Mouse (Mus musculus): ENCODE data around the gene Zmynd11.

The Zmynd11 gene

GRCm38 (mm10) chr13:9713462-9714134 is 51.5 kb downstream of the Zmynd11 start:
- DNase-seq (ENCODE audit: extremely low spot score, low spot score), result no peak

DNA sequence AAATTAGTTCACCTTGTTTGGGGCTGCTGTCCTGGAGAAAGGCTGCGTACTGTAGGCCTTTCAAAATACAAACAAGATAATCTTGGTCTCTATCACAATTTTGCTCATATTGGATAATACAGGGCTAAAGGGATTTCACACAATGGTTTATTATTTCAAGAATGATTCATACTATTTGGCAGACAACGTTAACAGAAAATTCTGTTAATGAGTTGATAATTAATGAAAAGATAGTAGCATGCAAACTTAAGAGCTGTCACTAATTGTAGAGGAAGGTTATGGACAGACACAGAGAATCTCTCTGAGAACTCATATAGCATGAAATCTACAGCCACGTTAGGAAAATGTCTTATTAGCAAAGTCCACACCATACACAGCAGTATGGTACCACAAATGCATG is 52.2 kb downstream of the Zmynd11 start:
- DNase-seq (ENCODE audit: extremely low spot score, low spot score), result no peak

DNA sequence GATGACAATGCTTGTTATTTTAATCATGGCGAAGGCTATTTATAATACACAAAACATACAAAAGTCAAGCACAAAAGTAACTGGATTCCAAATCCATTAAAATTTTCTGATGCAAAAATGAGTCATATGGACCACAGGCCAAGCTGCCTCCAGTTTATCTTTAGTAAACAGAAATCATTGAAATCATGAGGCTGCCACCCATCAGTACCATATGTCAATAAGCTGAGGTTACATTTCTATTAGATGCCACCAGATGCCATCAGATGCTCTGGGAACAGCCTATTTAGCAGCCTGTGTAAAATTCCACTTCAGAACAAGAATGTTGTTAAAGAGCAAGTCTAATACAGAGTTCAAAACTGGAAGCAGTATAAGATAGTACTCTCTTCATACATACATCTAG is 52.7 kb downstream of the Zmynd11 start:
- no peak for DNase-seq (ENCODE audit: extremely low spot score, low spot score)

- no peak for DNase-seq (ENCODE audit: extremely low spot score, low spot score)
Observed at GRCm38 (mm10) chr13:9708433-9709240, 56.5 kb downstream of the Zmynd11 start.

- no peak for DNase-seq (ENCODE audit: extremely low spot score, low spot score)
Observed at GRCm38 (mm10) chr13:9706720-9707119, 58.4 kb downstream of the Zmynd11 start.

DNA sequence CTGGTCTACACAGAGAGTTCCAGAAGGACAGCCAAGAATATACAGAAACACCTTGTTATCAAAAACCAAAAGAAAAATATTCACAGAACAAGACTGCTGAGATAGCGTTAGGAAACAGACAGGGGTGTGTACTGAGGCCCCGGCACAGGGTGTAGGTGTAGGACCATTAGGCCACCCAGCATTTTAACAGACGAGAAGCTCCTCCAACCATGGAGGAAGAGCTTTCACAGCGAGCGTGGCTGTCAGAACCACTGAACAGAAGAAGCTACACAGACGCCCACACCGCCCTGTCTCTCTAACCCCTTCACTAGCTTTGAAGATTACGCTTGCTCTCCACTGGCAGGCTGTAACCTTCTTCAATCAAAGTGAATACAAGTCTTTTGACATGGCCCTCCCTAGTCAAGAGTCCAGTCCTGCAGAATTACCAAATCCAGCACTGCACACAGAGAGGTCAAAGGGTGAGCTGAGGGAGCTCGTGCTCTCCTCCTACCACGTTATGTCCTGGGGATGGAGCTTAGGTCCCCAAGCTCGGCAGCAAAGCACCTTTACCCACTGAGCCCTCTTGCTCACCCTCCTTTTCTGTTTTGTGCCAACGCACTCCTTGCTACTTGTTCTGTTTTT is 62.4 kb downstream of the Zmynd11 start:
- DNase-seq (ENCODE audit: extremely low spot score, low spot score), result no peak

GRCm38 (mm10) chr13:9697340-9697739 is 67.8 kb downstream of the Zmynd11 start:
- no peak for DNase-seq (ENCODE audit: extremely low spot score, low spot score)

DNA sequence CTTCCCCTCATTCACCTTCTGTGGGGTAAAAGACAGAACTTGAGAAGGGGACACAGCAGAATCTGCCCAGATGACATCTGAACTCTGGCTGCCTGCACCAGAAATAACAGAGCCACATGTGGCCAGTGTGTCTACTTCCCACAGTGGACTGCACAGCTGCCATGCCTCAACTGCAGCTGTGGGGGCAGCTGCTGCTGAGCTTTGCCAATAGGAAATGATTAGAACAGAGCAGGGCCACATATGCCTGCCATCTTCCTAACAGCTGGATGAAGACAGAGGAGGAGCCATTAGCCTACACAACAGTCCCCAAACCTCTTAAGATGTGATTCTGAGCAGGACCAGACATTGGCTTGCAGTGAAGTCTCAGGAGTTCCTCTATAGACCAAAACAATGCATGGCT is 69.3 kb downstream of the Zmynd11 start:
- DNase-seq (ENCODE audit: extremely low spot score, low spot score), result no peak

DNA sequence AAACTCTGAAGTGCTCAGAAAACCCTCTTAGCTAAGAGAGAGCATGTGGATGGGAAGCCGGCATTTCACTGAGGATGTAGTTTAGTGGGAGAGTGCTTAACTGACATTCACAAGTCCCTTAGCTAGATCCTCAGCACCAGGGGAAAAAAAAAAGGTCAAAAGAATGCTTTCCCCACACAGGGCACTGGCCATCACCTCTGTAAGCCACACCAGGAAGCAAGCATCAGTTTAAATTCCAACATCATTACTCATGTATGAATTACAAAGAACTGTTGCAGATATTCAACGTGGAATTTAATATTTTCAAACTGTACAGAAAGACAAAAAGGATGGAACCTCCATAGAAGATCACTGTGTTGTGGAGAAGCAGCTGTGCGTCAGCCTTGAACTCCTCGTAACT is 69.7 kb downstream of the Zmynd11 start:
- no peak for DNase-seq (ENCODE audit: extremely low spot score, low spot score)

DNA sequence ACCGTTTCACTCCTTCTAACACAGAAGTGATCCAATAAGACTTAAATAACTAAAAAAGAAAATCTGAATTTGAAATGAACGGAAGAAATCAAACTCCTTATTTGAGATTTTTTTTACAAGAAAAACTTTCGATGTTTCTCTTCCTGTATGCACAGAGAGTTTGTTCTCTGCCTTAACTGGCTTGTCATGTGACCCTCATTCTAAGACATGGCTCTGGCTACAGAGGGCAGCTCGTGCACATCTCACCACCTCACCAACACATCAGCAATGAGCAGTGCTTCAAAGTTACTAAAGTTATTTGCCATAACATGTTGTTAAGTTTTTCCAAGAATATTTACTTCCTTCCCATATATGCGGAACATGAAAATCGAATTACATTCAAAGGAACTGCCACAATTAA is 70.5 kb downstream of the Zmynd11 start:
- DNase-seq (ENCODE audit: extremely low spot score, low spot score), result no peak

GRCm38 (mm10) chr13:9692876-9693275 is 72.3 kb downstream of the Zmynd11 start:
- DNase-seq (ENCODE audit: extremely low spot score, low spot score), result no peak

- DNase-seq (ENCODE audit: extremely low spot score, low spot score), result no peak
Observed at GRCm38 (mm10) chr13:9689366-9689765, 75.8 kb downstream of the Zmynd11 start.

- DNase-seq (ENCODE audit: extremely low spot score, low spot score), result no peak
Observed at GRCm38 (mm10) chr13:9686765-9687164, 78.4 kb downstream of the Zmynd11 start.

DNA sequence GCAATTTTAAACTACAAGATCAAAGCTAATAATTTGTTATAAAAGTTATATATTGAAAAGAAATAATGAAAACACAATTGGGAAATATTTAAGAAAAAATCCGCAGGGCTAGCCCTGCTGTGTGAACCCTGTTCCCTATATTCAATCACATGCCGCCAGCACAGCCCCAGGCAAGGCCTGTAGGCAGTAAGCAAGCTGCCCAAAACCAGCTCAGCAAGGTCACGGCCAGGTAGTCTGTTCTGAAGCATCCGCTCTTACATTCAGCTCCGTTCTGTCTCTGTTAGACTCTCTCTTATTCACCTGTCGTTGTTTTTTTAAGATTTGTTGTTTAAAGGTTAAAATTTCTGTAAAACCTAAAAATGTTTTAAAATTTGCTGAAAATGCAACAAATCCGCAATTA is 78.9 kb downstream of the Zmynd11 start:
- no peak for DNase-seq (ENCODE audit: extremely low spot score, low spot score)

DNA sequence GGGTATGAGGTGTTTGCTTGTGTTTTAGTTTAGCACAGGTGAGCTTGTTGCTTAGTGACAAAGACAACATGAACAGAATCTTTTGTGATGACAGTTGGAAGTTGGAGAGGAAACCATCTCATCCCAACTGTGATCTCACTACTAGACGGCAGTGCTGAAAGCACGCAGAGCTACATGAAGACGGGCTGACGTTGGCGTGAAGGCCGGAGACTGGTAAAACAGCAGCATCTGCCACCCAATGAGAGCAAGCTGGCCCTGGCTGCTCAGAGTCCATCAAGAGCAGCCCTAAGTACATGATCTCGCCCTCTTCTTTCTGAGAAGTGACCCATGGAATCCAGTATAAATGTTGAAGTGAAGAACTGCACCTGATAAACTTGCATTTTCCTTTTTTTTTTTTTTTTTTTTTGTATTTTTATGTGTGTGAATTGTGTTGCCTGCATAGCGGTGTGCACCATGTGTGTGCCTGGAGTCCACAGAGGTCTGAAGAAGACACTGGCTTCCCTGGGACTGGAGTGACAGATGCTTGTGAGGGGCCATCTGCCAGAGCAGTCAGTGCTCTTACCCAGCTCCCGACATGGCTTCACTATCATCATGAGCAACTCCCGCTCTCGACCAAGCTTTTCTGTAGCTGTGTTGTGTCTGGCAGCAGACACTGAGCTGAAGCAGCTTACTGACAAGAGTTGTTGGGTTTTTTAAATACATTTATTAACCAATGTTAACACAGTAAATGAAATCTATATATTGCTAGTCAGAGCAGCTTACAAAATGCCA is 80.8 kb downstream of the Zmynd11 start:
- no peak for DNase-seq (ENCODE audit: extremely low spot score, low spot score)

- no peak for DNase-seq (ENCODE audit: extremely low spot score, low spot score)
Observed at GRCm38 (mm10) chr13:9683280-9683679, 81.8 kb downstream of the Zmynd11 start.

GRCm38 (mm10) chr13:9681492-9681891 is 83.6 kb downstream of the Zmynd11 start:
- DNase-seq (ENCODE audit: extremely low spot score, low spot score), result no peak

DNA sequence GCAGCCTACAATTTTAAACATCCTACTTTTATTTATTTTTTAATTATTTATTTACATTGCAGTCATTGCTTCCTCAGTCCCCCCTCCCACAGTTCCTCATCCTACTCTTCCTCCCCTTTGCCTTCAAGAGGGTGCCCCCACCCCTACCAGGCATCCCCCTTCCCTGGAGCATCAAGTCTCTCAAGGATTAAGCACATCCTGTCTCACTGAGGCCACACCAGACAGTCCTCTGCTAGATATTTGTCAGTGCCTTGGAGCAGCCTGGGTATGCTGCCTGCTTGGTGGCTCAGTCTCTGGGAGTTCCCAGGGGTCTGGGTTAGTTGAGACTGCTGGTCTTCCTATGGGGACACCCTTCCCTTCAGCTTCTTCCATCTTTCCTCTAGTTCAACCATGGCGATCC is 91.0 kb downstream of the Zmynd11 start:
- no peak for DNase-seq (ENCODE audit: extremely low spot score, low spot score)

- no peak for DNase-seq (ENCODE audit: extremely low spot score, low spot score)
Observed at GRCm38 (mm10) chr13:9669246-9669645, 95.9 kb downstream of the Zmynd11 start.

DNA sequence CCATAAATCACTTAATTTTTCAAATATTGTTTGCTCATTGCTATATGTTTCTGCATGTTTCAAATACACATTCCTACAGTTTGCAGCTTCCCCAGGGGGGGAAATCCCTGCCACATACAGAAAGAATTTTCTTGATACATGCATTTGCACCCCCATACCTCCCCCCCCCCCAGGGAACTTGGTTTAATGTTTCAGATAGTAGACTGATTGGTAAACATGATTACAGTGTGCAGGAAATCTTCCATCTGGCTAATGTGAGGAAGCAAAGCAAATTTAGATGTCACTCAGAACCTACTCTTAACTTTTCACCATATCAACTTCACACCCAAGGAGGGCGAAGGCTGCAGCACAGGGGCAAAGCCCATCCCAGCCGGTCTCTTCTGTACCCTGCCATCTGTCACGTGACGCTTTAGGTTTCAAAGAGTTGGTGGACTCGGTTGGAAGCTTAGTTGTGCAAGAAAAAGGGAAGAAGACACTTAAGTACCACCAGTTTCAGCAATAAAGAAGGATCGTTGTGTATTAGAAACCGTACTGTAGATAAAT is 97.1 kb downstream of the Zmynd11 start:
- DNase-seq (ENCODE audit: extremely low spot score, low spot score), result no peak

DNA sequence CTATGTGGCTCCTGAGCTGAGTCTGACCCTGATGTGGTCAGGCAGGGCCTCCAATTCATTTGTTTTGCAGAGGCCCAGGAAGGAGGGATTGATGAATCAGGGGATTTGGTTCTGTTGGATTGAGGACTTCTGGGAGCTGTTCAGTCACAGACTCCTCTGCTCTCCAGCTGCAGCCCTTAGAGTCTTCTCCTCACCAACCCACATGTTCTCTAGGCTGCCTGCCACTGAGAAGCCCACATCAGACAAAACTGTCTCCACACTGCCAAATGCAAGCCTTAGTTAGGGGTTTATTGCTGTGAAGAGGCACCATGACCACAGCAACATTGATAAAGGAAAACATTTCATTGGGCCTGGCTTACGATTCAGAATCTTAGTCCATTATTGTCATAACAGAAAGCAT is 101.5 kb downstream of the Zmynd11 start:
- no peak for DNase-seq (ENCODE audit: extremely low spot score, low spot score)

Data from neural tube, embryonic 10.5 days (tissue).